Mouse (Mus musculus): ENCODE data around the gene Ypel5. TPM values are rescaled to one million over a fixed set of nuclear protein-coding genes. Genes with fewer than 3 reads are reported as not detected.

Ypel5 gene
- not detected in 2 replicates for polyA plus RNA-seq (2012; ENCODE audit: insufficient read depth, insufficient read length, low replicate concordance, missing spikeins)

DNA sequence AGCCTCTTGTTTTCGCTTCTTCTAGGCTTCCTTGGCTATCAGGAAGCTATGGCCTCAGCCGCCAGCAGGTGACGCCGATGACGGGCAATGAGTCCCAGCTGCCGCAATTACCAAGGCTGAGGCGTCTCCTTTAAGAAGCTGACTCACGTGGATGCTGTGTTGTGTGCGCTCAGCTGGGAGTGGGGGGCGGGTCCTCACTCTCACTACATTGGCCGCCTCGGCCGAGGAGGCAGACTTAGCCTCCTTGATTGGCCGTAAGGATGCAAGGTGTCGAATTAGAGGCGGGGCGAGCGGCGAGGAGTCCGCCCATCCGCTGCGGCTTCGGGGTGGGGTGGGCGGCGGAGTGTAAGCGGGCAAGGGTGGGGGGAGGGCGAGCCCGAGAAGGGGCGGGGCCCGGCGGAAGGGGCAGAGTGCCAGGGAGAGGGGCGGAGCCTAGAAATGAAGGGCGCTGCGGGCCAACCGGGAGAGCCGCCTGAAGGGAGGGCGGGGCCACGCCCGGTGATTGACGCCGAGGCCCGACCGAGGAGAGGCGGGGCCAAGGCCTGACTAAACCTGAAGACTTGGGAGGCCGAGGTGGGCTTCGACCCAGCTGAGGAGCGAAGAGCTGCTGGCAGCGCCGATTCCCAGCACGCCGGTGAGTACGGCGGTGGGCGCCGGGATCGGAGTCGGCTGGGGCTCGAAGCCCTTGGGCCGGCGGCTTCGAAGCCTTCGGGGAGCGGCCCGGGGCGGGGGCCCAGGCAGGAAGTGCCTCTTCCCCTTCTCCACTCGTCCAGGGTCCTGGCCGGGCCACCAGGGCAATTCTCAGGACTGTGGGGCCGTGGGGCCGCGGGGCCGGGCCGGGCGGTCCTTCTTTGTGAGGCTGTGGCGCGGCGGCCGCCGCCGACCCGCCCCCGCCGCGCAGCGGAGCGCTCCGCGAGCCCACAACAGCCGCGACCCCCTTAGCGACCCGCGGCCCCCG, at the start of gene Ypel5:
TSS of gene Ypel5 (plus strand) at position 296 of the 958 bp plus-strand sequence.
- Histone ChIP-seq H3K4me3 (ENCODE audit: insufficient read depth, low read depth, low read length) (peak within 1 kb of the TSS; percentile 95), H3K27ac (ENCODE audit: insufficient read depth, low read depth, low read length) (peak within 1 kb of the TSS; percentile 97), H3K4me1 (ENCODE audit: control insufficient read depth, insufficient read depth, low read length) (peaks cover 2% of the 10 kb centered on the region; the same call in 1 of the 2 replicates)
- WGBS: under 1% methylated on average over 88 of the region's 93 CpGs
- peak; percentile 69 for TF ChIP-seq POLR2A (IDR thresholded peaks at IDR 0.05; ENCODE audit: insufficient read depth, low read depth, low read length)
- TF ChIP-seq CTCF (IDR thresholded peaks at IDR 0.05; ENCODE audit: insufficient read depth, low read depth, low read length): no peak

DNA sequence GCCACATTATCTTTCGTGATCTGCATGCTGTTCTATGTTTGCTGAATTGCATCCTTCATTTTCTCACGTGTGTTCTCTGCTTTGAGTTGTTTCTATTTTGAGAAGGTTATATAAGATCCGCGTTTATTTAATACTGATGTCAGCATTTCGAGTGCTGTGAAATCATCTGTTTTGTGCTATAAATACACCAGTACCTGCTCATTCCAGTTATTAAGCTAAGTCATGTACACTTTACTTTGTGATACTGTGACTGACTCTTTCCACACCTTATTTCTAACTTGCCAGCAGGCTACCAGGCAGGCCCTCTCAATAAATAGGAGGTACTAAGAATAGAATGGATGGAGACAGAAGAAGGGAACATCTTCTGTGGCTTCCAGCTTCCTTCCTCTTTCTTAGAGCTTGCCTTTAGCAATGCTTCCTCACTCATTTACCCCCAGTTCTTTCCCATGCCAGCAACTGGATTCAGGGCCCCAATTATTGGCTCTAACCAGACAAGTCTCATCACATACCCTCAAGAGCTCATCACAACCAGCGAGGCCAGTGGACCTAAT, 48.3 kb upstream of the Ypel5 start:
- 52% methylated on average over 6 of the region's 6 CpGs for WGBS
- TF ChIP-seq POLR2A (IDR thresholded peaks at IDR 0.05; ENCODE audit: insufficient read depth, low read depth, low read length): no peak
- no peaks in the 10 kb centered on the region for H3K4me1 ChIP-seq (ENCODE audit: control insufficient read depth, insufficient read depth, low read length)
- no peak overlapping the region for H3K4me3 ChIP-seq (ENCODE audit: insufficient read depth, low read depth, low read length)
- H3K27ac ChIP-seq (ENCODE audit: insufficient read depth, low read depth, low read length): no peak overlapping the region

DNA sequence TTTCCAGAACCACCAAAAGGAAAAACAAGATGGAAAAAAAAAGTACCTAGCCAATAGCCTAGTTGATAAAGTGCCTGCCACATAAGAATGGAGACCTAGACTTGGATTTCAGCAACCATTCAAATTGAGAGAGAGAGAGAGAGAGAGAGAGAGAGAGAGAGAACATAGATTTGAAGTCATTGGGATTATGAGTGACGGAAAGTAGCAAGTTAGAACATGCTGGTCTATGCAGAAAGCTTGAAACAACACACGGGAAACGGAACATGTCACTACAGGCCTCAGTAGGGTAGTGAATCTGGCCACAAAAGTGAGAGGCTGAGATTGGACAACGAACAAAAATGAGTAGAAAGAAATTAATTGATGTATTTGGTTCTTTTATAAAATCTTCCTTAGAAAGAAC, 43.0 kb upstream of the Ypel5 start:
- 92% methylated on average over 4 of the region's 4 CpGs for whole genome bisulfite sequencing
- Histone ChIP-seq H3K27ac (ENCODE audit: insufficient read depth, low read depth, low read length) (no peak overlapping the region), H3K4me1 (ENCODE audit: control insufficient read depth, insufficient read depth, low read length) (no peaks in the 10 kb centered on the region), H3K4me3 (ENCODE audit: insufficient read depth, low read depth, low read length) (no peak overlapping the region)
- TF ChIP-seq CTCF (IDR thresholded peaks at IDR 0.05; ENCODE audit: insufficient read depth, low read depth, low read length) (no peak), POLR2A (IDR thresholded peaks at IDR 0.05; ENCODE audit: insufficient read depth, low read depth, low read length) (no peak)

- no peak for TF ChIP-seq CTCF (IDR thresholded peaks at IDR 0.05; ENCODE audit: insufficient read depth, low read depth, low read length)
- 74% methylated on average over 6 of the region's 6 CpGs for WGBS
- H3K4me3 ChIP-seq (ENCODE audit: insufficient read depth, low read depth, low read length): no peak overlapping the region
- no peak overlapping the region for H3K27ac ChIP-seq (ENCODE audit: insufficient read depth, low read depth, low read length)
- H3K4me1 ChIP-seq (ENCODE audit: control insufficient read depth, insufficient read depth, low read length): no peaks in the 10 kb centered on the region
These were observed 41.6 kb upstream of the Ypel5 start for GRCm38 (mm10) chr17:72794660-72795059.

GRCm38 (mm10) chr17:72795392-72796047, 40.7 kb upstream of the Ypel5 start:
- Histone ChIP-seq H3K4me3 (ENCODE audit: insufficient read depth, low read depth, low read length) (no peak overlapping the region), H3K4me1 (ENCODE audit: control insufficient read depth, insufficient read depth, low read length) (no peaks in the 10 kb centered on the region), H3K27ac (ENCODE audit: insufficient read depth, low read depth, low read length) (no peak overlapping the region)
- 90% methylated on average over 9 of the region's 9 CpGs for WGBS
- TF ChIP-seq POLR2A (IDR thresholded peaks at IDR 0.05; ENCODE audit: insufficient read depth, low read depth, low read length) (no peak), CTCF (IDR thresholded peaks at IDR 0.05; ENCODE audit: insufficient read depth, low read depth, low read length) (no peak)

DNA sequence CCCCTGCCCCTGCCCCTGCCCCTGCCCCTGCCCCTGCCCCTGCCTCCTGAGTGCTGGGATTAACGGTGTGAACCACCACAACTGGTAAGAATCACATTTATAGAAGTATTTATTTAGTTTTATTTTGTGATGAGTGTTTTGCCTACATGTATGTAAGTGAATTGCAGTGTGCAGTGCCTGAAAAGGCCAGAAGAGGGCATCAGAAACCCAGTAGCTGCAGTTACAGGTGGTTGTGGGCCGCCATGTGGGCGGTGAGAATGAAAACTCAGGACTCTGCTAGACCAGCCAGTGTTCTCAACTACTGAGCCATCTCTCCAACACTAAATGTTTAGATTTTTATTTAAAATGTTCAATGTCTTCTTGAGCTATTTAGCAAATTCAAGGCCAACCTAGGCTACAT, 39.7 kb upstream of the Ypel5 start:
- Histone ChIP-seq H3K27ac (ENCODE audit: insufficient read depth, low read depth, low read length) (no peak overlapping the region), H3K4me3 (ENCODE audit: insufficient read depth, low read depth, low read length) (no peak overlapping the region), H3K4me1 (ENCODE audit: control insufficient read depth, insufficient read depth, low read length) (no peaks in the 10 kb centered on the region)
- TF ChIP-seq CTCF (IDR thresholded peaks at IDR 0.05; ENCODE audit: insufficient read depth, low read depth, low read length) (no peak), POLR2A (IDR thresholded peaks at IDR 0.05; ENCODE audit: insufficient read depth, low read depth, low read length) (no peak)
- 92% methylated on average over 3 of the region's 3 CpGs for WGBS

DNA sequence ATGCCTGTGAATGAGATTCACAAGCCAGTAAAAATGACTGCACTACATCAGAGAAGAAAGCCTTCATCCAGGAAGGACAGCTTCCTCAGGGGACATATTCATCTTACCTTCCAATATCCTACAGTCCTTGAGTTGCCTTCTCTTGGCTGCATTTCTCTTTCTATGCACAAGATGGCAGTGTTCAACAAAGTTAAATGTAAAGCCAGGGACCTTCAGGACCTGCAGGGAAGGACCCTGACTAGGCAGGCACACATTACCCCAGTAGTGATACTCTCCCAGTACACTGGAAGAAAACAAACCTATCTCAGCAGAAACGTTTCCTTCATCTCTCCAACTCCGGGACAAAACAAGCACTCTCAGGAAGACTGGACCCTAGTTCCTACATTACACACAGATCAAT, 38.4 kb upstream of the Ypel5 start:
- 9% methylated on average over 2 of the region's 2 CpGs for WGBS
- no peak overlapping the region for H3K27ac ChIP-seq (ENCODE audit: insufficient read depth, low read depth, low read length)
- TF ChIP-seq POLR2A (IDR thresholded peaks at IDR 0.05; ENCODE audit: insufficient read depth, low read depth, low read length): no peak
- TF ChIP-seq CTCF (IDR thresholded peaks at IDR 0.05; ENCODE audit: insufficient read depth, low read depth, low read length): no peak
- H3K4me1 ChIP-seq (ENCODE audit: control insufficient read depth, insufficient read depth, low read length): no peaks in the 10 kb centered on the region
- H3K4me3 ChIP-seq (ENCODE audit: insufficient read depth, low read depth, low read length): no peak overlapping the region

GRCm38 (mm10) chr17:72809942-72810654, 26.2 kb upstream of the Ypel5 start:
- TF ChIP-seq POLR2A (IDR thresholded peaks at IDR 0.05; ENCODE audit: insufficient read depth, low read depth, low read length) (no peak), CTCF (IDR thresholded peaks at IDR 0.05; ENCODE audit: insufficient read depth, low read depth, low read length) (no peak)
- 71% methylated on average over 7 of the region's 7 CpGs for WGBS
- Histone ChIP-seq H3K27ac (ENCODE audit: insufficient read depth, low read depth, low read length) (no peak overlapping the region), H3K4me1 (ENCODE audit: control insufficient read depth, insufficient read depth, low read length) (peaks cover 3% of the 10 kb centered on the region; the same call in 1 of the 2 replicates), H3K4me3 (ENCODE audit: insufficient read depth, low read depth, low read length) (no peak overlapping the region)

Measured in olfactory bulb, adult 2 months (tissue).